Mouse (Mus musculus): ENCODE measurements around the gene Fxyd3.

DNA sequence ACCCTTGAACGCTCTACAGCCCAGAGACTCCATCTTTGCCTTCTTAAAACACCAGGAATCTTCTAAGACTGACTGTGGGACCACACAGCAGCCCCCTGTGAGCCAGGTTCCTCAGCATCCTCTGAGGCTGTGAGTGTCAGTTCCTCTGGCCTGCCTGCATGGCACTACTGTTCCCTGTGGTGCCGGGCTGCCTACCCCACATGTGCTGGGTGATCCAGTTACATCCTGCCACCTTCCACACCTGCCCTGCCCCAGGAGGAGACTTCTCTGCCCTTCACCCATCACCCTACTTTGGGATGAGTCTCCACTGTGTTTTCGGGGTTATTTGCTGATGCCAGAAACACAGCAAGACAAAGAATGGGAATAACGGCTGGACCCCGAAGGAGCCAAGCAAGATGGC lies 43.1 kb upstream of the Fxyd3 start:
- TF ChIP-seq CTCF (IDR thresholded peaks at IDR 0.05; ENCODE audit: insufficient read depth, low read depth, low read length), result no peak
- no peak for TF ChIP-seq POLR2A (IDR thresholded peaks at IDR 0.05; ENCODE audit: insufficient read depth, low read depth, low read length)

Measured in olfactory bulb, adult 2 months (tissue).